25 mouse cellular contexts compared by ENCODE assay signal in the genomic region with DNA sequence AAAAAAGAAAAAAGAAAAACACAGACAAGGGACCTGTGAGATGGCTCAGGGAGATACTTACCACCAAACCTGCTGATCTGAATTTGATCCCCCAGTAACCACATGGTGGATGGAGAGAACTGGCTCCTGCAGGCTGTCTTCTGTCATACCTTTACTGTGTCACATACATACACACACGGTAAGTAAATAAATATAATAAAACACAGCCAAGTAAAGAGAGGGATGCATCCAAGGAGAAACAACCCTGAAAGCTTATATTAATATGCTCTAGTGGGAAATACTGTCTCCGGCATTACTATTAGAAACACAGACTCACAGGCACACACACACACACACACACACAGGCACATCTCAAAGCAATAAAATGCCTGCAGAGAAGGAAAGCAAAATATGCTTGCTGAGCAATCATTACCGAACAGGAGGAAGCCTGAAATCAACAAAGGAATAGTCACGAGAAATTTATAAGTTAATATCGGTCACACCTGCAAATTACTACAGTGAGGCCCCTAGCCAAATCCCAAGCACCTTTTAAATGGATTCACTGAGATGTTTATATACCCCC. TPM values are rescaled to one million over a fixed set of nuclear protein-coding genes. Genes with fewer than 3 reads are reported as not detected.
DNase-seq lines count a peak whose midpoint lies in the region; ATAC-seq lines count a peak whose summit lies in the region.
"Had no signal": no experiment of that assay in that cellular context is flagged by ENCODE, and none has a peak within 500 bp of the region (broad histone marks: within the 10 kb centered on the region; RNA-seq: fewer than 3 reads in every experiment).

No protein-coding gene starts in this region.

- no peaks in the 10 kb centered on the region for H3K36me3 ChIP-seq in forebrain, embryonic 12.5 days (replicated peaks)
- no peaks in the 10 kb centered on the region for H3K36me3 ChIP-seq in forebrain, embryonic 14.5 days (ENCODE audit: control insufficient read depth, insufficient read depth, low read length)
- no peaks in the 10 kb centered on the region for H3K36me3 ChIP-seq in hindbrain, embryonic 15.5 days
- no peaks in the 10 kb centered on the region for H3K36me3 ChIP-seq in hindbrain, embryonic 10.5 days
- H3K36me3 ChIP-seq in neural tube, embryonic 13.5 days: no peaks in the 10 kb centered on the region
- no peaks in the 10 kb centered on the region for H3K36me3 ChIP-seq in neural tube, embryonic 15.5 days
- H3K36me3 ChIP-seq: embryonic facial prominence, embryonic 13.5 days; forebrain, embryonic 10.5 days; heart, embryonic 13.5 days; intestine, embryonic 15.5 days had no signal

- H3K4me3 ChIP-seq in forebrain, embryonic 12.5 days (replicated peaks): no peak overlapping the region
- H3K4me3 ChIP-seq in forebrain, embryonic 14.5 days (ENCODE audit: low read depth, low read length): no peak overlapping the region
- no peak overlapping the region for H3K4me3 ChIP-seq in hindbrain, embryonic 15.5 days
- no peak overlapping the region for H3K4me3 ChIP-seq in hindbrain, embryonic 10.5 days
- no peak overlapping the region for H3K4me3 ChIP-seq in neural tube, embryonic 13.5 days
- no peak overlapping the region for H3K4me3 ChIP-seq in neural tube, embryonic 15.5 days (replicated peaks)
- H3K4me3 ChIP-seq: embryonic facial prominence, embryonic 13.5 days; forebrain, embryonic 10.5 days; gastrocnemius, adult 2 months; heart, embryonic 13.5 days; intestine, embryonic 15.5 days had no signal

- H3K4me1 ChIP-seq in forebrain, embryonic 12.5 days: peaks cover 7% of the 10 kb centered on the region; the same call in 1 of the 2 replicates
- no peaks in the 10 kb centered on the region for H3K4me1 ChIP-seq in forebrain, embryonic 14.5 days (ENCODE audit: control insufficient read depth, insufficient read depth, low read length)
- peaks cover 10% of the 10 kb centered on the region for H3K4me1 ChIP-seq in hindbrain, embryonic 15.5 days (replicated peaks)
- no peaks in the 10 kb centered on the region; the same call in 1 of the 2 replicates for H3K4me1 ChIP-seq in hindbrain, embryonic 10.5 days (replicated peaks)
- H3K4me1 ChIP-seq in neural tube, embryonic 13.5 days (replicated peaks): peaks cover 28% of the 10 kb centered on the region
- peaks cover 14% of the 10 kb centered on the region for H3K4me1 ChIP-seq in neural tube, embryonic 15.5 days
- H3K4me1 ChIP-seq: embryonic facial prominence, embryonic 13.5 days; heart, embryonic 13.5 days; intestine, embryonic 15.5 days had no signal

- H3K27me3 ChIP-seq in forebrain, embryonic 12.5 days: no peaks in the 10 kb centered on the region
- H3K27me3 ChIP-seq in forebrain, embryonic 14.5 days (replicated peaks; ENCODE audit: control insufficient read depth, insufficient read depth, low read length): no peaks in the 10 kb centered on the region
- no peaks in the 10 kb centered on the region for H3K27me3 ChIP-seq in hindbrain, embryonic 15.5 days
- H3K27me3 ChIP-seq in hindbrain, embryonic 10.5 days (ENCODE audit: insufficient read depth, poor library complexity, severe bottlenecking): no peaks in the 10 kb centered on the region
- H3K27me3 ChIP-seq in neural tube, embryonic 13.5 days: no peaks in the 10 kb centered on the region
- no peaks in the 10 kb centered on the region for H3K27me3 ChIP-seq in neural tube, embryonic 15.5 days (replicated peaks)
- H3K27me3 ChIP-seq: CH12.LX; embryonic facial prominence, embryonic 13.5 days; heart, embryonic 13.5 days; intestine, embryonic 15.5 days had no signal

- no peak for ATAC-seq in forebrain, embryonic 12.5 days (ENCODE audit: low FRiP score)
- ATAC-seq in forebrain, embryonic 14.5 days: no peak
- ATAC-seq in hindbrain, embryonic 15.5 days (ENCODE audit: low FRiP score, low read depth): no peak
- peak; percentile 51 for ATAC-seq in neural tube, embryonic 13.5 days (ENCODE audit: low read depth)
- peak; percentile 57 for ATAC-seq in neural tube, embryonic 15.5 days (ENCODE audit: low FRiP score)
- ATAC-seq: activated CD4-positive, CD25-positive, alpha-beta regulatory T cell, adult 4 months; intestine, embryonic 15.5 days had no signal

- no peak overlapping the region for H3K9ac ChIP-seq in forebrain, embryonic 12.5 days
- H3K9ac ChIP-seq in forebrain, embryonic 14.5 days (ENCODE audit: low read length): no peak overlapping the region
- H3K9ac ChIP-seq in hindbrain, embryonic 15.5 days: no peak overlapping the region
- H3K9ac ChIP-seq in neural tube, embryonic 13.5 days: 0 out of 2 replicates have a peak overlapping the region, but pooled peaks have one; percentile 9
- H3K9ac ChIP-seq in neural tube, embryonic 15.5 days (replicated peaks): 0 out of 2 replicates have a peak overlapping the region, but pooled peaks have one; percentile 18
- H3K9ac ChIP-seq: embryonic facial prominence, embryonic 13.5 days; heart, embryonic 13.5 days; intestine, embryonic 15.5 days; liver, embryonic 14.5 days had no signal

- no peak for DNase-seq in forebrain, embryonic 14.5 days (ENCODE audit: low spot score)
- no peak for DNase-seq in hindbrain, embryonic 10.5 days (ENCODE audit: low spot score)
- no peak for DNase-seq in neural tube, embryonic 10.5 days (ENCODE audit: extremely low spot score, low spot score)
- no peak for DNase-seq in cerebellum, postnatal 36 days
- DNase-seq: adrenal gland, adult 2 months; cerebellum, adult 9-10 months; gastrocnemius, adult 2 months; heart, postnatal 10 days; kidney, adult 2 months; kidney, postnatal 36 days; liver; lung, adult 2 months; lung, postnatal 10 days had no signal

- WGBS in forebrain, embryonic 12.5 days: 86% methylated on average over 5 of the region's 5 CpGs
- 81% methylated on average over 5 of the region's 5 CpGs for WGBS in forebrain, embryonic 14.5 days
- WGBS in hindbrain, embryonic 15.5 days: 60% methylated on average over 5 of the region's 5 CpGs
- 89% methylated on average over 5 of the region's 5 CpGs for WGBS in hindbrain, embryonic 10.5 days
- WGBS in neural tube, embryonic 13.5 days: 50% methylated on average over 5 of the region's 5 CpGs
- WGBS in neural tube, embryonic 15.5 days: 36% methylated on average over 5 of the region's 5 CpGs

- H3K9me3 ChIP-seq in forebrain, embryonic 12.5 days: no peaks in the 10 kb centered on the region
- H3K9me3 ChIP-seq in forebrain, embryonic 14.5 days (replicated peaks; ENCODE audit: control insufficient read depth, low read length): no peaks in the 10 kb centered on the region
- no peaks in the 10 kb centered on the region for H3K9me3 ChIP-seq in hindbrain, embryonic 15.5 days
- H3K9me3 ChIP-seq in hindbrain, embryonic 10.5 days: no peaks in the 10 kb centered on the region; the same call in 1 of the 2 replicates
- H3K9me3 ChIP-seq in neural tube, embryonic 13.5 days: no peaks in the 10 kb centered on the region
- no peaks in the 10 kb centered on the region for H3K9me3 ChIP-seq in neural tube, embryonic 15.5 days (replicated peaks)
- H3K9me3 ChIP-seq: embryonic facial prominence, embryonic 13.5 days; heart, embryonic 13.5 days; intestine, embryonic 15.5 days had no signal

- 0 out of 2 replicates have a peak overlapping the region, but pooled peaks have one; percentile 36 for H3K27ac ChIP-seq in forebrain, embryonic 12.5 days
- no peak overlapping the region for H3K27ac ChIP-seq in forebrain, embryonic 14.5 days (ENCODE audit: low read depth, low read length)
- peak overlapping the region; percentile 68; the same call in 1 of the 2 replicates for H3K27ac ChIP-seq in hindbrain, embryonic 15.5 days (replicated peaks)
- no peak overlapping the region for H3K27ac ChIP-seq in hindbrain, embryonic 10.5 days
- H3K27ac ChIP-seq in neural tube, embryonic 13.5 days (replicated peaks): peak overlapping the region; percentile 78
- peak overlapping the region; percentile 73 for H3K27ac ChIP-seq in neural tube, embryonic 15.5 days (replicated peaks)
- H3K27ac ChIP-seq: embryonic facial prominence, embryonic 13.5 days; forebrain, embryonic 10.5 days; gastrocnemius, adult 2 months; heart, embryonic 13.5 days; intestine, embryonic 15.5 days; liver, embryonic 14.5 days; macrophage had no signal

- H3K4me2 ChIP-seq in forebrain, embryonic 12.5 days: no peak overlapping the region
- no peak overlapping the region for H3K4me2 ChIP-seq in forebrain, embryonic 14.5 days (ENCODE audit: low read length)
- peak overlapping the region; percentile 36; the same call in 1 of the 2 replicates for H3K4me2 ChIP-seq in hindbrain, embryonic 15.5 days
- peak overlapping the region; percentile 22 for H3K4me2 ChIP-seq in neural tube, embryonic 13.5 days
- peak overlapping the region; percentile 29 for H3K4me2 ChIP-seq in neural tube, embryonic 15.5 days
- H3K4me2 ChIP-seq: embryonic facial prominence, embryonic 13.5 days; intestine, embryonic 15.5 days had no signal

RNA-seq across cellular contexts. Expression of gene Rasgef1b, which starts 23.9 kb away (rescaled TPM):
- 36.6 and 36.9 TPM in 2 replicates for polyA plus RNA-seq in forebrain, embryonic 12.5 days (2016; fragmentation: Nextera tagmentation; extraction: Ambion mirVana)
- 97.5 and 105 TPM in 2 replicates for polyA plus RNA-seq in forebrain, embryonic 14.5 days (2014; fragmentation: Nextera tagmentation; extraction: Ambion mirVana)
- polyA plus RNA-seq in hindbrain, embryonic 15.5 days (2015; fragmentation: Nextera tagmentation; extraction: Ambion mirVana): 54.2 and 56.7 TPM in 2 replicates
- polyA plus RNA-seq in hindbrain, embryonic 10.5 days (2016; fragmentation: Nextera tagmentation; extraction: Ambion mirVana): 9.2 TPM in 2 replicates
- 66.1 and 71.5 TPM in 2 replicates for polyA plus RNA-seq in neural tube, embryonic 13.5 days (2015; fragmentation: Nextera tagmentation; extraction: Ambion mirVana)
- 48.6 and 53.9 TPM in 2 replicates for polyA plus RNA-seq in neural tube, embryonic 15.5 days (2015; fragmentation: Nextera tagmentation; extraction: Ambion mirVana)

Comparison
In these comparisons a context has a peak if more than half of its experiments do, and no peak if none do; other contexts are left out.
1. H3K27ac ChIP-seq: peak in forebrain, embryonic 12.5 days (single experiment), hindbrain, embryonic 15.5 days (single experiment), neural tube, embryonic 13.5 days (single experiment) and neural tube, embryonic 15.5 days (single experiment); none in forebrain, embryonic 14.5 days (single experiment) and hindbrain, embryonic 10.5 days (single experiment).
2. ATAC-seq: peak in neural tube, embryonic 13.5 days (single experiment) and neural tube, embryonic 15.5 days (single experiment); none in forebrain, embryonic 12.5 days (single experiment), forebrain, embryonic 14.5 days (single experiment) and hindbrain, embryonic 15.5 days (single experiment).
3. H3K4me2 ChIP-seq: peak in hindbrain, embryonic 15.5 days (single experiment), neural tube, embryonic 13.5 days (single experiment) and neural tube, embryonic 15.5 days (single experiment); none in forebrain, embryonic 12.5 days (single experiment) and forebrain, embryonic 14.5 days (single experiment).
4. H3K9ac ChIP-seq: peak in neural tube, embryonic 13.5 days (single experiment) and neural tube, embryonic 15.5 days (single experiment); none in forebrain, embryonic 12.5 days (single experiment), forebrain, embryonic 14.5 days (single experiment) and hindbrain, embryonic 15.5 days (single experiment).